Mouse (Mus musculus) E14TG2a.4 (cell line): ENCODE results near the gene Serpine2.

ENCODE experiments used
- CTCF ChIP-seq: conservative IDR thresholded peaks from 2 replicates; pipeline ENCODE4 v1.5.1; 2014; ENCODE audit warnings: low read length
- NANOG ChIP-seq: IDR thresholded peaks from 2 replicates; pipeline ENCODE4 v1.6.1; 2014; ENCODE audit warnings: borderline replicate concordance, low read length, mixed read lengths
- POU5F1 ChIP-seq: IDR thresholded peaks from 2 replicates; pipeline ENCODE4 v1.6.1; 2014; ENCODE audit warnings: low read length, borderline replicate concordance

- TF ChIP-seq CTCF = no peak
- no peak for TF ChIP-seq NANOG
- TF ChIP-seq POU5F1 = no peak
Measured at GRCm38 (mm10) chr1:79848663-79849062, 12.3 kb downstream of the Serpine2 start.
